Mouse (Mus musculus) C2C12 (cell line): ENCODE results near the gene Map3k15. TPM values are rescaled to one million over a fixed set of nuclear protein-coding genes. Genes with fewer than 3 reads are reported as not detected.

Source experiments
- H3K27me3 ChIP-seq: one replicate; pipeline ENCODE4 v1.6.1; 2011; ENCODE audit not compliant: control insufficient read depth, insufficient read depth, insufficient read length
- H3K36me3 ChIP-seq: one replicate; pipeline ENCODE4 v1.6.1; 2011; ENCODE audit not compliant: control insufficient read depth, insufficient read depth
- H3K4me3 ChIP-seq: one replicate; pipeline ENCODE4 v1.5.1; 2011; ENCODE audit warnings: mild to moderate bottlenecking, control low read depth; ENCODE audit not compliant: poor library complexity, insufficient read depth, severe bottlenecking
- H3K79me2 ChIP-seq: one replicate; pipeline ENCODE4 v1.6.1; 2011; ENCODE audit not compliant: control insufficient read depth, insufficient read depth
- H3K79me3 ChIP-seq: one replicate; pipeline ENCODE4 v1.6.1; 2011; ENCODE audit warnings: low read depth, control low read depth
- H3ac ChIP-seq: one replicate; pipeline ENCODE3; 2011; ENCODE audit warnings: low read depth; ENCODE audit not compliant: control insufficient read depth, insufficient read length
- CEBPB ChIP-seq: IDR thresholded peaks from one replicate; pipeline ENCODE4 v1.6.1; 2011; ENCODE audit warnings: low read depth, mild to moderate bottlenecking, control low read depth, moderate library complexity
- CTCF ChIP-seq: IDR thresholded peaks from one replicate; pipeline ENCODE4 v1.5.1; 2011; ENCODE audit not compliant: control insufficient read depth, insufficient read depth, insufficient read length
- FOSL1 ChIP-seq: IDR thresholded peaks from one replicate; pipeline ENCODE4 v1.8.0; 2011; ENCODE audit warnings: mild to moderate bottlenecking, low read length; ENCODE audit not compliant: poor library complexity, insufficient read depth, severe bottlenecking
- MAX ChIP-seq: IDR thresholded peaks from one replicate; pipeline ENCODE4 v1.6.1; 2011; ENCODE audit warnings: mild to moderate bottlenecking, control low read depth
- MYOD1 ChIP-seq: IDR thresholded peaks from one replicate; pipeline ENCODE4 v1.6.1; 2011; ENCODE audit warnings: low read depth; ENCODE audit not compliant: control insufficient read depth, insufficient read length
- MYOG ChIP-seq: IDR thresholded peaks from one replicate; pipeline ENCODE4 v1.6.1; 2011; ENCODE audit not compliant: control insufficient read depth, insufficient read length; ENCODE audit errors: extremely low read depth
- USF1 ChIP-seq: IDR thresholded peaks from one replicate; pipeline ENCODE4 v1.6.1; 2011; ENCODE audit warnings: low read depth, mild to moderate bottlenecking, control low read depth, moderate library complexity
- long read RNA-seq, 2 experiments: library from polyadenylated mRNA; unstranded; transcript quantifications; one replicate each; pipeline ENCODE4 v2.0.0; 2019 to 2020
- polyA plus RNA-seq: library from polyadenylated mRNA; unstranded; fragments of >200 nt; fragmentation: generic; extraction: Trizol; gene quantifications from one replicate; pipeline ENCODE4 v1.2.1, GENCODE M21; 2012; ENCODE audit warnings: missing spikeins

Map3k15 gene
- polyA plus RNA-seq = 0.04 TPM
- long read RNA-seq, experiment 1 = 0 reads
- long read RNA-seq, experiment 2 = 0 reads

- Histone ChIP-seq H3K36me3 (no peaks in the 10 kb centered on the region), H3ac (no peak within 1 kb of the TSS), H3K27me3 (peaks cover 3% of the 10 kb centered on the region), H3K79me3 (no peaks in the 10 kb centered on the region), H3K79me2 (no peaks in the 10 kb centered on the region), H3K4me3 (no peak within 1 kb of the TSS)
- no peak for TF ChIP-seq USF1
- TF ChIP-seq CTCF = peak; percentile 55
- no peak for TF ChIP-seq MYOD1
- no peak for TF ChIP-seq MAX
Observed at GRCm38 (mm10) chrX:159988002-159988960, at the start of gene Map3k15. Gene Map3k15 (plus strand): TSS chrX:159988433.

GRCm38 (mm10) chrX:159942569-159942968 is 45.7 kb upstream of the Map3k15 start:
- no peak overlapping the region for H3ac ChIP-seq
- H3K36me3 ChIP-seq = peaks cover 10% of the 10 kb centered on the region
- H3K79me2 ChIP-seq = no peaks in the 10 kb centered on the region
- TF ChIP-seq MAX (no peak), FOSL1 (no peak), MYOG (no peak), MYOD1 (no peak), CTCF (no peak), USF1 (no peak), CEBPB (no peak)
- H3K4me3 ChIP-seq = no peak overlapping the region
- no peaks in the 10 kb centered on the region for H3K27me3 ChIP-seq
- H3K79me3 ChIP-seq = no peaks in the 10 kb centered on the region

DNA sequence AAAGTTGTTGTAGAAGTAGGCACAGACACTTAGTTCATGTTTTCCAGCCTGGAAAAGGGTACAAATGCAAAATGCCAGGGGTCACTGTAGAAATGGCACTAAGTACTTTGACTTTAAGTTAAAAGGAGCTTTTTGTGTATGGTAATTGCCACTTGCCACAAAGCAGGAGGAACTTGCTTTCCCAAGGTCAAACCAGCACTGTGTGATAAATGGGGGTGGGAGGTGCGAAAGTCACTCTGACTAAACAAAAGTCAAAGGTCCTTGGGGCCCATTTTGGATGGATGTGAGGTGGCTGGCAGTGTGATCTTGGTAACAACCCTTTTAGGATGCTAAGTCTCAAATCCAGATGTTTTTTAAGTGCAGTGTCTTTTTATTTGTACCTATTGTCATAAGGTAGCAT is 44.6 kb upstream of the Map3k15 start:
- peaks cover 10% of the 10 kb centered on the region for H3K36me3 ChIP-seq
- H3K27me3 ChIP-seq = no peaks in the 10 kb centered on the region
- no peak overlapping the region for H3K4me3 ChIP-seq
- H3ac ChIP-seq = no peak overlapping the region
- H3K79me2 ChIP-seq = no peaks in the 10 kb centered on the region
- no peak for TF ChIP-seq CTCF
- H3K79me3 ChIP-seq = no peaks in the 10 kb centered on the region

- no peak overlapping the region for H3K4me3 ChIP-seq
- peaks cover 6% of the 10 kb centered on the region for H3K36me3 ChIP-seq
- H3ac ChIP-seq = no peak overlapping the region
- H3K27me3 ChIP-seq = no peaks in the 10 kb centered on the region
- no peaks in the 10 kb centered on the region for H3K79me2 ChIP-seq
- TF ChIP-seq USF1 (no peak), FOSL1 (no peak), MYOG (no peak), MAX (no peak), MYOD1 (peak; percentile 5), CEBPB (peak; percentile 43), CTCF (no peak)
- H3K79me3 ChIP-seq = peaks cover 6% of the 10 kb centered on the region
Observed at GRCm38 (mm10) chrX:159953546-159954429, 34.4 kb upstream of the Map3k15 start.

DNA sequence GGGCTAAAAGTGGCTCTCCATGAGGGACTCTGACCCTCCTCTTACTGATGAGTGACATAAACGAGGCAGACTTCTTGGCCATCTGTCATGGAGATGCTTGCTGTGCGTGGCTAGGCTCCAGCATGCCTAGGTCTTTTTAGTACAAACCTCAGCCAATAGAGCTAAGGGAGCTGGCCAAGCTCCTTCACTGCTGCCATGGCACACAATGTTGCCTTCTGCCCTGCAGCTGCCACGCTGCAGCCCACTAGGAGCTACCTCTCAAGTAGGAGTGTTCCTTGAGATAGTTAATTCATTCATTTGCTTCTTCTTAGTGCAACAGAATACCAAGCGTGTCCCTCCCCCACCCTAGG is 33.8 kb upstream of the Map3k15 start:
- Histone ChIP-seq H3K36me3 (peaks cover 11% of the 10 kb centered on the region), H3K79me2 (no peaks in the 10 kb centered on the region), H3K4me3 (no peak overlapping the region), H3K79me3 (peaks cover 6% of the 10 kb centered on the region), H3K27me3 (no peaks in the 10 kb centered on the region), H3ac (no peak overlapping the region)
- TF ChIP-seq MYOG = no peak
- no peak for TF ChIP-seq USF1
- no peak for TF ChIP-seq MYOD1
- TF ChIP-seq MAX = no peak
- no peak for TF ChIP-seq CEBPB
- TF ChIP-seq FOSL1 = no peak
- no peak for TF ChIP-seq CTCF
